Mouse (Mus musculus): ENCODE measurements around the gene Dixdc1.

Gene Dixdc1

DNA sequence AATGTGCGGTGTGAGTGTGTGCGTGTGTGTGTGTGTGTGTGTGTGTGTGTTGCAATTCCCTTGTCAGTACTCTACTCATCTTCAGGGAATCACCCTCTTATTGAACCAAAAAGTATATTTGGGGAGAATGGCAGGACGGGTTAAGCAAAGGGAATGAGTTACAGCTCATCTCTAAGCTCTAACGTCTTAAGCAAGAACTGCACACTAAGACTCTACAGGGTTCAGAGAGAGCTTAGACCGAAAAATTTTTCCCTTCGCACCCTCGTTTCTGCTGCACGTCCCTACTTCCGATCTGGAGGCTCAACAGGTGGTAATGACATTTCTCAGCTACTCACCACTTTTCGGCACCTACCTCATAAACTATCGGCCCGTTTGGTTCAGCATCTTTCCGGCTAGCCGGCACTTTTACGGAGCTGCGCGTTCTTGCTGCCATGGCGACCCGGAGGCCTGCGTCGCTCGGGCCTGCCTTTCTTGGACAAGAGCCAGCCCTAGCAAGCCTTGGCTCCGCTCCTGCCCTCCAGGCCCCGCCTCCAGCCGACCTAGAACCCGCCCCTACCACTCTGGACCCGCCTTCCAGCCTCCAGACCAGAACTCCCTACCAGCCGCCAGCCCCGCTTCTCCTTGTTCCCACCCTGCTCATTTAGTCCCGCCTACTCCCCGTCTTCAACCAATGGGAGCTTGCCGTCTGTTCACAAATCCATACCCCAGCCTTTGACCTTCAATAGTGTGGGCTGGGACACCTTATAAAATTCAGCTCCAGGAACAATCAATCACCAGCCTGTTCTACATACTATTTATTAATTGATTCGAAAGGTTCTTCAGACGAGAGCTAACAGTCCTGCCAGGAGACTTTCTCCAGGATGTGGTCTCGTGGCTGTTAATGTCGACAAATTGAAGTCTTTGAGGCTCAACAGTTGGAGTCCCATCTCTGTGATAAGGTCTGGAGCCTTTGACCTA lies at the start of gene Dixdc1:
Gene Dixdc1, minus strand, starts transcription at position 604 of the 957 bp plus-strand sequence.
- DNase-seq (ENCODE audit: low read depth), result peak; percentile 85

DNA sequence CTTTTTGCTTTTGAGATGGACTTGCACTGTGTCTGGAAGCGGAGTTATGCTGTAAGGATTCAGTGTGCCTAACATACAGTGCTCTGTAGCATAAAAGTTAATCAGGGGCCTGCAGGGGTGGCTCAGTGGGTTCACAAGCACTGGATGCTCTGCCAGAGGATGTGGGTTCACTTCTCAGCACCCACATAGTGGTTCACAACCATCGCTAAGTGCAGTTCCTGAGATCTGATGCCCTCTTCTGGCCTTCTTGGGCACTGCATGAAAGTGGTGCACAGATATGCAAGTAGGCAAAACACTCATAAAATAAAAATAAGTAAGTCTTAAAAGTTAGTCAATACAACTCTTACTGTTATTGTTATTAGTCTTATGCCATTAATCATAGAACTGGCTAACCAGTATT lies 42.8 kb upstream of the Dixdc1 start:
- peak; percentile 76 for DNase-seq (ENCODE audit: low read depth)

DNA sequence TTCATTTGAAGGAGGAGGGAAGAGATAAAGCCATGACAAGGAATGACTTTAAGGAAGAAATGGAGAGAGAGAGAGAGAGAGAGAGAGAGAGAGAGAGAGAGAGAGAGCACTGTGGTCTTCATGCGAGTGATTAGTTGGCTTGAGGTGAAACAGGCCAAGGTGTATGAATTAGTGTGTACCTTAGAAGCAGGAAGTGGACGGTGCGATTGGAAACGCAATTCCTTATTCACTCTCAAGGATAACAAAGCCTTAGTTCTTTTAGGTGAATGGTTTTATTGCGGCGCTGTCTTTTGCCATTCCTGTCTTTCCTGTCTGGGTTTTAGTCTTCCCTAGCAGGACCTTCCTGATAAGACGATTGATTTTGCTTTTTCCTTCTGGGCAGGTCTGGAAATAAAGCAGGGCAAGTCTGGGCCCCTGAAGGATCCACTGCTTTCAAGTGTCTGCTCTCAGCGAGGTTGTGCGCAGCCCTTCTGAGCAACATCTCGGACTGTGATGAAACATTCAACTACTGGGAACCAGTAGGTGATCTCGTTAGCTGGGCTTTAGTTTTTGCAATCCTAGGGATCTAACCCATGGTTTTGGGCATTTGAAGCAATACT lies 36.9 kb upstream of the Dixdc1 start:
- no peak for DNase-seq (ENCODE audit: low read depth)

DNA sequence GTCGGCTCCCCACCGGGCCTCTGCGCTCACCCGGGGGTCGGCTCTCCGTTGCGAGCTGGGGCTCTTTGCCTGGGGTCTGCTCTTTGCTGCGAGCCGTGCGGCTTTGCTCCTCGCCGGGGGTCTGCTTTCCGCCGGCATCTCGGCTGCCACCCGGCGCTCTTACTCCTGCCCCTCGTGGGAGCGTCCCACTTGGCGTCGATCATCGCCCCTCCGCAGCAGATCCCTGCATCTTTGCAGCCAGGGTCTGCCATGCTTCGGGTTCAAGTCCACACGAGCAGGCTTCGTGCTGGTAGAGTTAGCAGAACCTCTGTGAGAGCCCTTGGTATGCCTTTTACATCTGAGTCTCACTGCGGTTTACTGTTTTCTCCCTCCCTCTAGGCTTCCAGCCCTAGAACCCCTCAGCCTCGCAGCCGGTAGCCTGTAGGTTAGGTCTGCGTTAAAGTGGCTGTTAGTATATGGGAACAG lies 36.4 kb upstream of the Dixdc1 start:
- peak; percentile 50 for DNase-seq (ENCODE audit: low read depth)

DNA sequence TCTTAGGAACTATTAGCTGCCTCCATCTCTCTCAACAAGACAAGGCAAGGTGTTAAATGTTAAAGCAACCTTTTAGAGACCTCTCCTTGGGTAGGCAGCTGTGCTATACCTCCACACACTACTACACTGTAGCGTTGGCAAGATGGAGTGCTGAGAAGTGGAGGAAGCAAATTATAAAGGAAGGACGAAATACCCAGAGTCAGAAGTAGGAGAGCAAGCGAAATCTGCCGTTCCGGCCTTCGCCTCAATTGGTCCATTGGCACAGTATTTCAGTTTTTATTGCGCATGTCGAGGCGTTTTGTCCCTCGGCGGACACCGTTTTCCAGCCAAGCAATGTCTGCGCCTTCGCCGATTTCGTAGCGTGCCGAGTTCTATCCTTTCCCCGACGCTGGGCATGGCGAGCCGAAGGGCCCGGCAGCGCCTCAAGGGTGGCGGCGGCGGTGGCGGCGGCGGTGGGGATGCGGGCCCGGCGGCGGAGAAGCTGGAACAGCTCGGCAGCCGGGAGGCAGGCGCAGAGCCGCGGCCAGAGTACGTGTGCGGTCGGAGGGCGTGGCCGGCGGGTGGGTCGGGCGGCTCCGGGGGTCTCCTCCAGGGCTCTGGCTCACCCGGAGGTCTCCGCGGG lies 35.8 kb upstream of the Dixdc1 start, which contains the start of the genes Alg9 and 1110032A03Rik:
Gene Alg9, plus strand, starts transcription at position 29 of the 622 bp plus-strand sequence.
Gene 1110032A03Rik, minus strand, starts transcription at position 530 of the 622 bp plus-strand sequence.
- DNase-seq (ENCODE audit: low read depth), result peak; percentile 92

DNA sequence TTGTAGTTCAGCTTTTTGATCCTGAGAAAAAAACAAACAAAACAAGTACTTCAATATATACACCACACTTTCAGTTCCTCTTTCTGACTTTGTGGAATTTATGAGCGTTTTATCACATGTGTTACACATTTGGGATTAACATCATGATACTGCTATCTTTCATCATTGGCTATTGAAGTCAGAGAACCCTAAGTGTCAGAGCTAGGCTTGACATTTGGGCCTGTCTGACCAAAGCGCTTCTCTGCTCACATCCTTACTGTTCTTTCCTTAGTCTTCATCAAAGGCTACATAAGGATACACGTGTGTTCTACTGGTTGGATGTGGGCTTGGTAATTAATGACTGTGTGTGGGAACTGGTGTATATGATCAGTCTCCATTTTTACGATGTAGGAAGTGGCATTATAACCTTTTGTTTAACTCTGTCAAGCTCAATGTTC lies 34.7 kb upstream of the Dixdc1 start:
- DNase-seq (ENCODE audit: low read depth), result peak; percentile 36

DNA sequence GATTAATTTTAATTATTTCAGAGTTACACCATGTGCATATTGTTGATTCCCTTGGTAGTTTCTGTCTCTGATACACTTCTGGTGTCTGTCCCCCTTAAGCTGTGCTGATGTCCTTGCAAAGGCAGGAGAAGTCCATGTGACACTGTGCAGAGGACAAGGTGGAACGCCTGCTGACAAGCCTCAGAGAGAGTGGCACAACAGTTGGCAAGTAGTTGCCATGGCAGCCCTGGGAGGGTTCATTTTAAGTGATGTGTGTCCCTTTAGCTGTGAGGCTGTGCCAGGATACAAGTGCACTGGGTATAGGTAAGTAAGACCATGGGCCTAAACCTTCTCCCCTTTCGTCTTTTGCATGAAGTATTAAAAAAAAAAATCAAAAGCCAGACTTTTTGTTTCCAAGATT lies 30.7 kb upstream of the Dixdc1 start:
- no peak for DNase-seq (ENCODE audit: low read depth)

DNA sequence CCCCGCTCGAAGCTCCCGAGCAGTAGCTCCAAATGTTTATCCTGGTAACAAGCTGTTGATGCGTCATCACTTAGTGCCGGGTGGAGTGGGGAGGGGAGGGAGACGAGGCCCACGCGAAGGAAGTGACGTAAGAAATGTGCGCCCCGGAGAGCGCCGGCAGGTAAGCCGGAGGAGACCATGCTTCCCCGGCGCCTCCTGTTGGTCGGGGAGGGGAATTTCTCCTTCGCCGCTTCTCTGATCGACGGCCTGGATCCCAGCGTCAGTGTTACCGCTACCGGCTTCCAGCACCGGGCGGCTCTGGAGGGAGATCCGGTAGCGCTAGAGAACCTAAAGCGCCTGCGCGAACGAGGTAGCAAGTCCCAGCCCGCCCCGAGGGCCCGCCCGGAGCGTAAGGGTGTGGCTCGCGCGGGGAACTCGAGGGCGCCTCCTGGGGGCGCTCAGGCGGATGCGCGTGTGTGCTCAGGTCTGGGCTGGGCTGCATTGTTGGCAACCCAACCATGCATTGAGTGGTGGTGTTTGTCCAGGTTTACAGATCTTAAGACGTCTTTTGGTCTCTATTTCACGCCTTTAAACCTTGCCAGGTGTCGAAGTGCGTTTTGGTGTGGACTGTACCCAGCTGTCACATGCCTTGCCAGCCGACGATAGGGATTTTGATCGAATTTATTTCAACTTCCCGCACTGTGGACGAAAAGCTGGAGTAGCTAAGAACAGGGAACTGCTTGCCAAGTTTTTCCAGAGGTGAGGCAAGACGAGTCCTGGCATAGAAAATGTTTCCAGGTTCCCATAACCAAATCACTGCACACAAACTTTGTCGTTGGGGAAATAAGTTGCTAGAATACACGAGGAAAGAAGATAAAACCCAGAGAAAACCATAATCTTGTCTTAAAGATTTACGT lies 29.0 kb upstream of the Dixdc1 start, which contains the start of gene Fdxacb1:
Gene Fdxacb1, plus strand, starts transcription at position 130 of the 896 bp plus-strand sequence.
- DNase-seq (ENCODE audit: low read depth), result peak; percentile 99

DNA sequence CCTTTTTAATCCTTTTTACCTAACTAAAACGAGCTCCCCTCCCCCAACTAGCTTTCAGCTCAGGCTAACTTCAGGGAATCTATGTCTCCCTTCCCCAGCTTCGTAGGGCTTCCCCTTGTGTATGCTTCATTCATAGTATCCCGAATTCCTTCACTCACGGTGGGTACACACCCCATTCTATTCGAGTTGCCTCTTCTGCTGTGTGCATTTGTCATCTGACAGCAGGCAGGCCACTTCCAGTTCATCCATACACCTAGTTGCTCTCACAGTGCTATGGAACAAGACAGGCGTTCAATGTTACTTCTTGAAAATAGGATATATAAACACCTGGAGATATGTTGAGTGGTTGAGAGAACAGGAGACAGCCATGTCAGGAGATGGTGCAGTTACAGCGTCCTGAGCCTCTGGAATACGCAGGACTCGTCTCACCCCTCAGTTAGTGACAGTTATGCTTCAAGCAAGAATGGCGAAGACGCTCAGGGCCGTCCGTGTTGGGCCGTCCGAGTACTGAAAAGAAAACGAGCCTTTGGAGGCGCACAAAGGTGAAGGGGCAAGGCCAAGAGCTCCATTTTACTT lies 28.3 kb upstream of the Dixdc1 start:
- no peak for DNase-seq (ENCODE audit: low read depth)

DNA sequence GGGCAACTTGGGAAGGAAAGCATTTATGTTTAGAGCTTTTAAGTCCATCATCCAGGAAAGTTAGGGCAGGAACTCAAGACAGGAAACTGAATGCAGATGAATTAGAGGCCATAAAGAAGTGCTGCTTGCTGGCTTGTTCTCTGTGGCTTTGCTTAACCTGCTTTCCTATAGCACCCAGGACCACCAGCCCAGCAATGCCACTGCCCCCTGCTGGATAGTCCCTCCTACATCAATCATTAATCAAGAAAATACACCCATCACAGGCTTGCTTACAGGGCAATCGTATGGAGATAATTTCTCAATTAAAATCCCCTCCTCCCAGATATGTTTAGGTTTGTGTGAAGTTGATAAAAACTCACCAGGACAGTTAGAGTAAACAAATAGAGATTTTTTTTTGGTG lies 24.0 kb upstream of the Dixdc1 start:
- peak; percentile 31 for DNase-seq (ENCODE audit: low read depth)

DNA sequence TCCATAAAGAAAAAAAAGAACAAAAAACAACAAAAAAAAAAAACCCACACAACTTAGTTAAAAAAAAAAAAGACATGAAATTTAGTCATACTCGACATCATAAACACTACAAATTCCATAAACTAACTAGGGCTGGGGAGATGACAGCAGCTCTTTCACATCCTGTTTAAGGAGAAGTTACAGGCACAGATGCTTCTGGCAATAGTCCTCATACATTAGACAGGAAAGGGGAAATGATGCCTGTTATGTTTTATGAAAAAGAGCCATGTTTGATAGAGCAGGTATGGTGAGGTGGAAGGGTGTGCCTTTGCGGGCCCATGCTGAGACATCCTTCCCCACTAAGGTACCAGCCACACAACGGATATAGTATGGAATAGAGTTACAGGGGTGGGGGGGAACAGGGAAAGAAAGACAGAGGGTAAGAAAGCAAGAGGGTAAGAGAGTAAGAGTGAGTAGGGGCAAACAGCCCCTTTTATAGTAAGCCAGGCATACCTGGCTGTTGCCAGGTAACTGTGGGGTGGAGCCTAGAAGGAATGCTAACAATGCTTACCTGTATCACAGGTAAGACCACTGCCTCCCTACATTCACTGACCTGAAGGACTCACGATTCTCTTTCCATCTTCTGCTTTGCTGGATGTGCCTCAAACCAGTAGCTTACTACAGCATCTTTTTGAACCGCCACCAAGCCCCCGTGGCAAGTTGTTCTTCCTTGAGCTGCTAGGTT lies 22.4 kb upstream of the Dixdc1 start:
- DNase-seq (ENCODE audit: low read depth), result no peak

DNA sequence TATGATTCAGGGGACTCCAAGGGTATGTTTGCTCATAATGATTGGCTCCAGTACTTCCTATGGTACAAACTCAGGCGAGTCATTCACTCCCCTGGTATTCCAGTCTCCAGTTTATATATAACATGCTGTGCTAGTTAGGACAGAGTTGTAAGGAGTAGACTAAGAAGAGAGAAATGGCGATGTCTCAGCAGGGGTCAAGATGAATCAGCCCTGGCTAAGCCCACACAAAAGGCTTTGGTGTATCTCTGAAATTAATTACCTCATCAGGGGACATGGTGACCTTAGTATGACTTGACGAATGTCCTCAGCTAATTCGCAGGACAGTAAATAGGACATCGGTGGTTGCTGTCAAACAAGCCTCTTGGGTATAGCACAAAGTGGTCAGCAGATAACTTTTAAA lies 17.4 kb upstream of the Dixdc1 start:
- no peak for DNase-seq (ENCODE audit: low read depth)

DNA sequence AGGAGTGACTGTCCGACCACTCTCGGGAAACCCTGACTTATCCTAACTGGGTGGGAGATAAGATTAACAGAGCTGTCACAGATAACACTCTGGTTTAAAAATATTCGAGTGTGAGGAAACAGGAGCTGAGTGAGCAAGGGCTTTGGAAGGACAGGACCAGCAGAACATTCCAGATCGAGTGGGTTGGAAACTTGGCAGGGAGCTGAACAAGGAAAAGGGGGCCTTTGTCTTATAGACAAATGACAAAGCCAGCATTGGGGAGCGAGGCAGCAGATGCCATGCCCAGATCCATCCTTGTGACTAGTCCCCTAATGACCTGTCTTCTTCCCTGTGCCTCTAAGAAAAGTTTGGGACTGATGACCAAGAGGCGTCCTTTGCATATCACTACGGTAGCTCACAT lies 14.6 kb upstream of the Dixdc1 start:
- no peak for DNase-seq (ENCODE audit: low read depth)

DNA sequence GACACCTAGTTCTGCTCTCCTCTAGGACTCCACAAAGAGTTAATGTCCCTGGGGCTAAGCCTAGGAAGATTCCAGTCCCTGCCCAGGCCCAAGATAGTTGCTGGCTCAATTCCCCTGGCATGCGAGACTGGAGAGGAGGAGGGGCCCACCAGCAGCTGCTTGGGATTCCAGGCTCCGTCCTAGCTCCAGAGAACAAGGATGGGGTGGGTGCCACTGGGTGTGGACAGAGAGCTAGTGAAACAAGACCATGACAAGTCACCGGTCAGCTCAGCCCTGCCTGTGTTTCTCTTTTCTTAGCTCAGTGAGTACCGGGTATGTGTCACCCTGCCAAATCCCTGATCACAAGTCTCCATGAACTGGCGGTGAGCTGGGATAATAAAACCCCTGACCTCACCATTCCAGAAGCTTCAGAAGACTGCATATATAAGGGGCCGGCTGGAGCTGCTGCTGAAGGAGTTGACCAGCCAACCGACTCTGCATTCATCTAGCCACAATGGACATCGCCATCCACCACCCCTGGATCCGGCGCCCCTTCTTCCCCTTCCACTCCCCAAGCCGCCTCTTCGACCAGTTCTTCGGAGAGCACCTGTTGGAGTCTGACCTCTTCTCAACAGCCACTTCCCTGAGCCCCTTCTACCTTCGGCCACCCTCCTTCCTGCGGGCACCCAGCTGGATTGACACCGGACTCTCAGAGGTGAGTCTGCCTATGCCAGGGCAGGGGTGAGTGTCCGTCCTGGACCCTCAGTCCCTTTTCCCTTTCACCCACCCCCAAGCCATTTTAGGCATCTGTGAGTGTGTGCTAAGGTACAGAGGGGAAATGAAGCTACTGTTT lies 13.7 kb upstream of the Dixdc1 start:
- DNase-seq (ENCODE audit: low read depth), result no peak

DNA sequence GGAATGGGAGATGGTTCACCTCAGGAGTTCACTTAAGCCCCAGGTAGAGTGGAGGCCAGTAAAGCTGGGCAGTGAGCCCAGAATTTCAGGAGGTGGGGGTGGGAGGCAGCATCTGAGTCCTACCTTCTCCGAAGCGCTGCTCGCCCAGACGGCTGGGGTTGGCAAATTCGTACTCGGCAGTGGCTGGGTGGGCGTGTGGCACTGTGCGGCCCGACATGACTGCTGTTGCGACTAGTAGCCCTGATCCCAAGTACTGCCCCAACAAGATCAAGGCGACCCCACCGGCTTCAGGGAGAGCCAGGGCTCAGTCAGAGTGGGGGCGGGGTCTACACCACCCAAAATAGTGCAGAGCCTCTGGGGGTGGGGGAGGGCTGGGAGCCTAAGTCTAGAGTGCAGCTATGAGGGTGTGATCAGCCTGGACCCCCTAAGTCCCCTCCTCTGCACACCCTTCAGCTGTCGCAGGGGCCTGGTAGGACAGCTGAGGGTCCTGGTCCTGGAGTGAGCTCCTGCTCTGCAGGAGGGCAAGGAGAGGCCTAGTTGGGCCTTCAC lies 12.8 kb upstream of the Dixdc1 start, which contains the start of gene Hspb2:
Gene Hspb2, minus strand, starts transcription at position 301 of the 549 bp plus-strand sequence.
- DNase-seq (ENCODE audit: low read depth), result no peak

DNA sequence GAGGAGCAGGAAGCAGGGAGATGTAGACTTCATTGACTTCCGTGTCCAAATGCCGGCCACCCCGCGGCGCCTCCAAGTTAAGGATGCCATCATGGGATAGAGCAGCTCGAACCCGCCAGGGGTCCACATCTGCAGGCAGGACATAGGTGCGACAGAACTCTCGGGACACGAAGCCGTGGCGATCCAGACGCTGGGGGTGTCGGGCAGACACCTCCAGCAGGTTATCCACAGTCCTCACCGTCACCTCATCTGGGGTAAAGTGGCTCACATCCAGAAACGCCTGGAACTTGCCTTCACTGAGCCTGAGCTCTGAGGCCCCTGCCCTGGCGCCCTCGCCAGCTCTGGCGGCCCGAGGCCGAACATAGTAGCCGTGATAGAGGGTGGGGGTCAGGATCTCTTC lies 12.0 kb upstream of the Dixdc1 start, which contains the start of gene Cryab:
Gene Cryab, plus strand, starts transcription at position 3 of the 400 bp plus-strand sequence.
- DNase-seq (ENCODE audit: low read depth), result no peak

DNA sequence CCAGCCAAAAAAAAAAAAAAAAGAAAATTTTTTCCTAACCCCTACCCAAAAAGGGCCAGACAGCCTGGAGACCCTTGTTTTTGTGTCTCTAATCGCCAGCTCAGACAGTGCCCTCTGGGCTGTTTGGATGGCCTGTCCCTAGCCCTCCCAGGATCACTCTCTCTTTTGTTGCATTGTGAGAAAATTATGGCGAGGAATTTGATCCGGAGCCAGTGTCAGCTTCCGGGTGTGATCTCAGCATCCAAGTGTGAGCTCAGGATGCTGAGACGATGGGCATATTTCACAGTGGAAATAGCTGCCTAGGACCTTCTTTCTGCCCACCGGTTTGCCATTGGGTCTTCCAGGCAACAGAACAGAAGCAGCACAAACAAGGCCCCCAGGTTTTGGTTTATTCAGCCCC lies 11.4 kb upstream of the Dixdc1 start:
- DNase-seq (ENCODE audit: low read depth), result no peak

DNA sequence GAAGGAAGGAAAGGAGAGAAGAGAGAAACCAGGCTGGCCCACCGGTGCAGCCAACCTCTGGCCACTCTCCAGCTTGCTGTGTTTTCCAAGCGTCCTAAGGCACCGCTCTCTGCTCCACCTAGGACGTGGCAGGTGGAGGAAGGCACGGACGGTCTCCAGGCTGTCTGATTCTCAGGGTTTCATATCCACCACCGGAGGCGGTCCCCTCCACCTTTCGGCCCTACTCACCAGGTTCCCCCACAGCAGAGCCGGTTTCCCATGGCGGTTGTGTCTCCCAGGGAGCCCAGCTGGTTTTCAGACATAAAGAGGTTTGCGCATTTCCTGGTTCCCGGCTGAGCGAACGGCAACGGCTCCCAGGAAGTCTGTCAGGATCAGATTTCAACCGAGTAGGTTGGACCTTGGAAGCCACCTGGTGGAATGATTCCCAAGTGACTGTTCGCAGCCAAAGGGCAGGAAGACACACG lies 6.9 kb upstream of the Dixdc1 start, which contains the start of gene 2310030G06Rik:
Gene 2310030G06Rik, minus strand, starts transcription at position 323 of the 464 bp plus-strand sequence.
- no peak for DNase-seq (ENCODE audit: low read depth)

DNA sequence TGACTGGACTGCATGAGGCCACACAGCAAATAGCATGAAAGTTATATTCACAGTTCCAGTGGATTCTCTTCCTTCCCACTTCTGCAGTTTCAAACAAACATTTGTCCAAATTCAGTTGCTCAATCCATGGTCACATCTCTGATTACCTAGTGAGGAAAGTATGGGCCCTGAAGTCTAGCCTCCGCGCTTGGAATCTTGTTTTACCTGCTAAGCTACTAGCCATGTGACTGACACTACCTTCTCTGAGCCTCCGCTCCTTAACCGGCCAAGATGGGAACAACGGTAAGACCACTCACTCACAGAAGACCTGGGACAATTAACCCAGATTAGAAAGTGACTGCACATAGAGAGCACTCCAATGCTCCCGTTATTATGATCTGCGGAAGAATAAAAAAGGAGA lies 6.5 kb upstream of the Dixdc1 start:
- no peak for DNase-seq (ENCODE audit: low read depth)

Data from induced T-regulatory cell, adult 2 months (primary cell).